Mouse (Mus musculus) G1E (cell line): ENCODE measurements around the gene Rnf223.

ENCODE experiments used
- CTCF ChIP-seq: IDR thresholded peaks from 2 replicates; pipeline ENCODE4 v1.5.1; 2012; ENCODE audit warnings: low read depth, low read length, inconsistent platforms, mixed read lengths
- GATA1 ChIP-seq: IDR thresholded peaks from 2 replicates; pipeline ENCODE4 v1.6.1; 2012; ENCODE audit warnings: borderline replicate concordance, low read length, inconsistent platforms, mixed read lengths
- GATA2 ChIP-seq: IDR thresholded peaks from 2 replicates; pipeline ENCODE4 v1.6.1; 2012; ENCODE audit warnings: low read depth, low read length, inconsistent platforms, borderline replicate concordance
- POLR2AphosphoS5 ChIP-seq: IDR thresholded peaks from 2 replicates; pipeline ENCODE4 v1.6.1; 2012; ENCODE audit warnings: low read depth, low read length, inconsistent platforms; ENCODE audit not compliant: insufficient replicate concordance
- TAL1 ChIP-seq: conservative IDR thresholded peaks from 2 replicates; pipeline ENCODE4 v1.6.1; 2012; ENCODE audit warnings: low read depth, low read length, inconsistent platforms, mixed read lengths

DNA sequence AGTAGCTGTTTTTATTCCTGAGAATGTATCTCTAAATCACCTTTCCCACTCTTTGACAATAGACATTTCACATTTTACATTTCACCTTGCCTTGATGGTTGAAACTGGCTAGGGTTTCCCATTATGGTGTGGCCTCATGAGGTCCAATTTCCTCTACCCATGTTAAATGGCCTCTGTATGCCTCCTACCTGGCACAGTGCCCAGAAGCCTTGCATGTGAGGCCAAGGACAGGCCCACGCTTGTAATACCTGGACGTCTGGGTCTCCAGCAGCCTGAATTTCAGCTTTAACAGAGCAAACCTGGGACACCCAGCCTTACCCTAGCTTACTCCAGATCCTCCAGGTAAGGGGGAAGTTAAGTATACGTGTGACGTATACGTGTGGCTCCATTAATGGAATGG, 47.0 kb upstream of the Rnf223 start:
- TF ChIP-seq CTCF (no peak), TAL1 (no peak), GATA1 (no peak), POLR2AphosphoS5 (no peak), GATA2 (no peak)
